Mouse (Mus musculus) gastrocnemius, adult 18-20 months (tissue): ENCODE results near the gene D430019H16Rik. TPM values are rescaled to one million over a fixed set of nuclear protein-coding genes. Genes with fewer than 3 reads are reported as not detected.

ENCODE experiments used
- DNase-seq: peaks from one replicate; pipeline ENCODE4 v3.0.0; 2021; ENCODE audit warnings: low spot score
- long read RNA-seq, 2 experiments: library from polyadenylated mRNA; stranded (forward); transcript quantifications; one replicate each; pipeline ENCODE4 v2.0.0; 2021
- total RNA-seq, 2 experiments: library from RNA; stranded (reverse); gene quantifications; 2 replicates each; pipeline ENCODE4 v1.2.3; 2021

The D430019H16Rik gene
- under 1 TPM; 0.09 to 0.11 TPM for total RNA-seq
- long read RNA-seq, experiment 1, result 0 reads
- long read RNA-seq, experiment 2, result 0 reads

DNA sequence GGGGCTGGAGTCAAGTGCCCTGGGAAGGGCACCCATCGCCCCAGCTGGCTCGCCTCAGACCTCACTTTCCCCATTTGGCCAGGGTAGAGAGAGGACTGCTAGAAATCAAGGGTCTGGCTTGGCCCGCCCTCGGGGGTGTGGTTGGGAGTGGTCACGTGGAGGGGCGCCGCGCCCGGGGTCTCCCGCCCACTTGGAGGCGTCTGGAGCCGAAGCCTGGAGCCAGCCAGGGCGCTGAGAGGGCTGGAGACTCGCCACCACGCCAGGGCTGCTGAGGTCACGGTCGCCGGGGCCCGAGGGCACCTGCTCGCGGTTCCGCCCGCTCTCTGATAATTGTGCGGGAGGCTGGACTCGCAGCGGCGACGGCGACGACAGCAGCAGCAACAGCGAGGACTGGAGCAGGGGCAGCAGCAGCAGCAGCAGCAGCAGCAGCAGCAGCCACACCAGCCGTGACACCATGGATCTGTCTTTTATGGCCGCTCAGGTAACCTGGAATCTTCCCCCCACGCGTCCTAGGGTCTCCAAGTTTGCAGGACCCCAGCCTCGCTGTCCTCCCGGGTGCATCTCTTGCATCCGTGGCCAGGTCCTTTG lies at the start of gene D430019H16Rik:
Gene D430019H16Rik, plus strand, starts transcription at position 187 of the 588 bp plus-strand sequence.
- DNase-seq, result peak; percentile 33

DNA sequence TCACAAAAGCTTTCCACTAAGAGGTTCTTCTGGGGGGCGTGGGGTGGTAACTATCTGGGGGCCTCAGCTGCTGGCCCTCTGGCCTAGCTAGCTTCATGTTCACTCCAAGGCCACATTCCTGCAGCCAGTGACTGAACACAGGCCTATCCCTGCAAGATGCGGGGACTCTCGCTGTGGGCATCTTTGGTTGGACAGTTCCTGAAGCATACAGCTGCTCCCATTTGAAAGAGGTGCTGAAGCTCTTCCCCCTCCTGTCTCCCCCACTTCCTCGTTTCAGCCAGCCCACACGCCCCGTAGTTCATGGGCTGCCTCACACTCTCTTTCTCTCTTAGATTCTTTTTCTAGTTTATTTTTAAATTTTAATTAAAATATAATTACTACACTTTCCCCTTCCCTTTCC lies 47.6 kb upstream of the D430019H16Rik start:
- DNase-seq, result no peak

DNA sequence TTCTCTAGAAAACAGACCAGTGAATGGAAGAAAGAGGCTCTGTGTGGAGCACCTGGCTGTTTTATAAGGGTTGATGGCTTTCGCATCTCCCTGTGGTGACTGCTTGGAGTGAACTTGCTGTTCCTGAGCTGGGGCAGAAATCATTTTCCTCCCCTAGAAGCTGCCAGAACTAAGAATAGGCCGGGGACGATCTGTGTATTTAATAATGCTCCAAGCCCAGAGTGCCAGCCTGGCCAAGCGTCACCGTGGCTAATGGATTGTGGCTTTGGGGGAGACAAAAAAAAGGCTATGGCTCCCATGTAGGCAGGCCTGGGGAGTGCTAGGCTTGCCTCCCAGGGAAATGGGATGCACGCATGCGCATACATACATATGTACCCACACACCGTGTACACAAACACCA lies 39.7 kb upstream of the D430019H16Rik start:
- DNase-seq, result no peak

DNA sequence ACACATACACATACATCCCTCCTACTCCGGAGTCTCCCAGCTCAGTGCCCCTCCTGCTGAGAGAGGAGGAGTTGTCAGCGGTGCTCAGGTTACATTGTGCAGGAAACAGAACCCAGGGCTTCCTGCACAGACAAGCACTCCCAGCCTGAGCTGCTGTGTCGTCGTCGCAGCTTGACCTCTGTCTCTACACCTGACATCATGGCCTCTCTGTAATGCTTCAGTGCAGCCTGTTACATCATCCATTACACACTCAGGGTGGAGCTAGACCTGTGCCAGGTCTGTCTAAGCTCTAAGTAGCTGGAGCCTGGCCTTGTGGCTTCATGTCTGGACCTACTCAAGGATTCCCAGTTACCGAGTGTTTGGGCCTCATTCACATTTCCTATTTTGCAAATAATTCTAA lies 33.2 kb upstream of the D430019H16Rik start:
- no peak for DNase-seq

DNA sequence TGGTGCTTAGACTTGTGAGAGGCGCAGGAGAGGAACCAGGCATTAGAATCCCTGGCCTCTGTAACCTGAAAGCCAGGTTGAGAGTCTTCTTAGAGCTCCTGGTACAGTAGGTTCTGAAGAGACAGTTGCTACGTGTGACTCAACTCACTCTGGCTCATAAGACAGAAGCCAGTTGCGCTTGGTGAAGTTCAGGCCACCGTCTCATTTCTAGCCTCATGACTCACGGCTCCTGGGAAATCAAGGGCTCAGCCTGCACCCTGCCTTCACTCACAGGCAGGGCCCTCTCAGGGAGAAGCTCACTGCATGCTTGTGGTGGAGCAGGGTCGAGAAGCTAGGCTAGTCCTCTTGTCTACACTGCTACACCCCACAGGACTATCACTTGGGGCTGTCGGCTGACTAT lies 27.1 kb upstream of the D430019H16Rik start:
- DNase-seq, result no peak

DNA sequence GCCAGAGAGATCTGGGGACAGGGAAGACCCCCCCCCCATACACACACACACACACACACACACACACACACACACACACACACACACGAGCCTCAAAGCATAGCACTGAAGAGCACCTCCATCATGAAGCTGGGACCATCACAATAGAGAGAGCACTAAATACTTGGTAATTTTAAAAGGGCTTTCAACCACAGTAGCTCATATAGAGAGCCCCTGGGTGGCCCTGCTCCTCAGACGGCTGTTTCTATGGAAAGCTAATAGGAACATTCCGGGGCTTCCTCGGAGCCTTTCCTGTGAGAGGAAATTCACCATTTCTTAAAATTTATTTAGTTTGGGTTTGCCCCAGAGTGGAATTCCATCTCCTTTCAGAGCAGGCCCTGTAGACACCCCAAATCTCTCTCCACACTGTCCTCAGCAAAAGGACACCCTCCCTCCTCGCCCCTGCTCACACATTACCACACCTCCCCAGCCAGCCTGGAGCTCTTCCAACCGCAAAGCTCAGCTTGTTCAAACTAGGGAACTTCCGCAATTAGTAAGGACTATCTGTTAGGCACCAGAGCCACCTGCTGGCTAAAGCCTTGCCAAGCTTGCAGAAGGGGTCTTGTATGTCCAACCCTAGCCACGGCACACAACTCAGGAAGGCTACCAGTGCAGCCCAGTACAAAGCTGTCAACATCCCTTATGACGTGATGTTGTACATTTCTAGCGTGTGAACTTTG lies 26.5 kb upstream of the D430019H16Rik start:
- DNase-seq, result peak; percentile 37

DNA sequence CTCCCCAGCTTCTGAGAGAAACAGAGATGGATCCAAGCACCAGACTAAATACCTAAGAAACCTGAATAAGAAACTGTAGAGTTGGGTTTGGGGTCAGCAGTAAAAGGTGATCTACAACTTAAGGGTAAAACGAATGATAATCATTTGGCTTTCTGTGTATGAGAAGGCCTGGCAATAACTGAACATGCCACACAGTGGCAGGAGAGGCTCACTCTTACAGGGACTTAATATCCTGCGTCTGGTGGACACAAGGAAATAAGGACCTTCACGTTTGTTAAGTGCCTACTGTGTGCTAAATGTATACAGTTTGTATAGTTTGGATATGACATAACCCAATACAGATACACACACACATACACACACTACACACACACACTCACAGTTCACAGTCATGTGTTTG lies 21.8 kb upstream of the D430019H16Rik start:
- no peak for DNase-seq

DNA sequence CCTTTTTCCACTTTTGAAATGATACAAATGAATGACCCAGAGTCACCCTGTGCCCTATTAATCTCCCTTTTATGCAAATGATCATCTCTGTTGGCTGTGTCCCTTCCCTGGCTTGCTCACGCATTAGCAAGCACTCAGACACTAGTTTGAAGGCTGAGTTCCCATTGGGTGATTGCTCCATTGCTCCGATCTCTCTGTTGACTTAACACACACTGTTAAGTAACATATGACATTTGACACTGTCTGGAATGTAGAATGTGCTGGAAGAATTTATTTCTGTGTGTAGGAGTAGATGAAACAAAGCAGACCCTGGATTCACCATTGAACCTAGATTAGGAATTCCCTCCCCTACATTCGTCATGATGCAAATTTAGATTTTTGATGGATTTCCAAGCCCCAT lies 20.8 kb upstream of the D430019H16Rik start:
- no peak for DNase-seq

DNA sequence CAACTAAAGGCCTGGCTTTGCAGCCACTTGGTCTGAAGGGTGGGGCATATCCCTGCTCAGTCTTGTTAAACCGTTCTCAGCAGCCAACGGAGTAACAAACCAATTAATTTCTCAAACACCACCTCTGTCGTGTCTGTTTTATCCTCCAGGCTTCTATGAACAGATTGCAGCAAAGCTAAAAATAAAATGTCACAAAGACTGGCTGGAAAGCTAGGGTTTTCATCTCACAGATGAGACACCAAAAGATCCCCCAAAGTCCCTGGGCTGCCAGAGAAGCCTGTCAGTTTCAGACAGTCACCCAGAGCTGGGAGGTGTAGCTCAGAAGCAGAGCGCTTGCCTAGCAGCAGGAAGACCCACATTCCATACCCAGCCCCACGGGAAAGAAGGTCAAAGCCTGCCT lies 15.4 kb upstream of the D430019H16Rik start:
- no peak for DNase-seq

DNA sequence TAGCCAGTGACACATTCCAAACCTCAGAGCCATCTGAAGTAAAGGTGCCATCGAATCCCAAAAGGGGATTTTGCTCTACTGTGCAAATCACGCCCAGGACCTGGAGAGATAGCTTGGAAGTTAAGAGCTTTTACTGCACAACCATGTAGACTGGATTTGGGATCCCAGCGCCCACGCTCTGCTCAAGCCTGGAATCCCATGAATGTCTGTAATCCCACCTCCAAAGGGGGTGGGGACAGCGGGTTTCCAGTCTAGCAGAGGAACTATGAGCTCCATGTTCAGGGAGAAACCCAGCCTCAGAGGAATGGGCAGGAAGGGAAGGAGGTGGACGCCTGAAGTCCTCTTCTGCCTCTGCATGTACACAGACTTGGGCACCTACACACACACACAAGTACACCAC lies 13.7 kb upstream of the D430019H16Rik start:
- DNase-seq, result no peak

DNA sequence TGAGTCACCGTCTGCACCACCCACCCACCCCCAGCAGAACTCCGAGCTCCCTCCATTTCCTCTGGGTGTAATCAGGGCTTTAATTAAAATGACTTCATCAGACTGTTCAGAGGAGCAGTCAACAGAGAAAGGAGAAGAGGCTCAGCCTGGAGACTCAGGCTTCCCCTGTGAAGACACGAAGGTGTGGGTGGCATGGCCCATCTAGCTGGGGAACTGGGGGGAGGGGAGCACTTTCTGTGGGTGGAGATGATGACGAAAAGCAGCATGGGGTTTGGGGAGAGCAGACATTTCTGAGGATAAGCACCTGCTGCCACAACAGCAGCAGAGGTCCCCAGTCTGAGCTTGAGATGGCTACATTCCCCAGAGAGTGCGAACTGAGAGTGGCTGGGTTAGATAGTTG lies 10.1 kb upstream of the D430019H16Rik start:
- no peak for DNase-seq

DNA sequence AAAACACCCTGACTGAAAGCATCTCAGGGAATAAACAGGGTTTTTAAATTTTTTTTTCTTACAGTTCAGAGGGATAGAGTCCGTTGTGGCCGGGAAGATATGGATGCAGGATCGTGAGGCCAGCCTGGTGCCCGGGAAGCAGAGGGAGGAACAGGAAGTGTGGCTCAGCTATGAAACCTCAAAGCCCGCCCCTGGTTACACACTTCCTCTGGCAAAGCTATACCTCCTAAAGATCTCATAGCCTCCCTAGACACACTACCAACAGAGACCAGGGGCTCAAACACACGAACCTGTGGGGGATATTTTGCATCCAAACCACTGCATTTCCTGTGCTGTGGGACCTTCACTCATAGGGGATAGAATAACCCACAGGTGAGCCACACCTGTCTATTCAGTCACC lies 7.9 kb upstream of the D430019H16Rik start:
- DNase-seq, result no peak

DNA sequence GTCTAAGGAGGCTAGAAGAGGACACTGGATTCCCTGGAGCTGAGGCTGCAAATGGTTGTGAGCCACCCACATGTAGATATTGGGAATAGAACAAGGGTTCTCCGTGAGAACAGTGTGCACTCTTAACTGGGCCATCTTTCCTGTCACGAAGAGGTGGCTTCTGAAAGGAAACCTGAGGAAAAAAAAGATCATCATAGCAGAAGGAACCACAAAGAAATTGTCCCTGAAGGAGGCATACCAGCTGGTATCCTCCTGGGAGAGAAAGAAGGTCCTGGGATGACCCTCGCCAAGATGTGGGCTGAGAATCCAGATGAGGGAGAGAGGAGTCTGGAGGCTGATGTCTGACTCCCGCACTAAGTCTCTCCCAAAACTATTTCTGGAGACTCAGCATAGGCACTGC lies 4.4 kb upstream of the D430019H16Rik start:
- DNase-seq, result no peak

DNA sequence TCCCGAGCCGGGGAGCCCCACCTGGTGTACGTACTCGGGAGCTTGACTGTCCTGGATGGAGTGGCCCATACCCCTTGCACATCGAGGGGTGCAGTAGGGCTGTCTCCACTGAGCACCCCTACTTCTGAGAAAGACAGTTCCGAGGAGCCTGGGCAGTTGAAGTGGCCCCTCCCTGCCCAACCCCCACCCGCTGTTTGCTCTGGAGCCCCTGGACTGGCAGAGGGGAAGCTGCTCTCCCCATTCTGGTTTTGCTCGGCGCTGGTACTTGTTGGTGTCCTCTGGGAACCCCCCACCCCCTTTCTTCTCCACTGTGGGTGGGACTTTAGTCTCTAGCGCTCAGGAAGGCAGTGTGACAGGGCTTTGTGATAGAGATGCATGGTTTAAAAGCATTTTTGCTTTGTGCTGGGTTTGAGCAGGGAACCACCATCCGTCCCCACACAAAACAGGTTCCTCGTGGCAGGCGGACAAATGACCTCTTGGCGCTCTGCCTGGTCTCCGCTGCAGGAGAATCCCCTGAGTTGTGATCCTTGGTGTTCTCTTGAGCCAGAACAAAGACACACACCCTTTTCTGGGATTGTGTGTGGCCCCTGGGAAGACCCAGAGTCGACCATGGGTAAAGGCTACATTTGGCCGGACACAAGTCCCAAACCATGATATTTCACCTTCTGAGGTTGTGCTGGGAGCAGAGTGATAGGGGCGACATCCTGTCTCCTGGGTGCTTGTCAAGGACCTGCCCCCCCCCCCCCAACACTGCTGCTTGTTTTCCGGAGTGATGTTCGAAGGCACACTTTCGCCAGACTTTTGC lies 804 bp downstream of the D430019H16Rik start:
- DNase-seq, result no peak

DNA sequence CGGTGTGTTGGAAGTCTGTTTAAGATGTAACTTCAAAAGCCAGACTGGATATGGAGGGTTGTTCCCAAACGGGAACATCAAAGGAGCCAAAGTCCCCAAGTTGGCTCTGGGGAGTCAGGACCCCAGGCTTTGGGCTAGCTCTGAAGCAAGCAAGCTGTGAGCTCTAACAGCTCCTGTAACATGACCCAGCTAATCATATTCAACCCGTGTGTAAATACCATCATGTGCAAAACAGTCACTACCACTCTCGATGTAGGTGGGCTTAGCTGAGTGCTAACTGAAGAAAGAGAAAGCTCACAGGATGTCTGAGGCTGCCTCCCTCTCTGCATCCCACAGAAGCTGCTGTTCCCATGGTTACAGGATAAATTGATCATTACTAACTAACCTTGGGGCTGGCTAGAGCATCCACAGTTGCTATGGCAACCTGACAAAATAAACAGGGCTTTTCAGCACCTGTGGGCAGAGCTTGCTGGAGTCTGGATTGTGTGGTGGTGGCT lies 1.5 kb downstream of the D430019H16Rik start:
- no peak for DNase-seq

DNA sequence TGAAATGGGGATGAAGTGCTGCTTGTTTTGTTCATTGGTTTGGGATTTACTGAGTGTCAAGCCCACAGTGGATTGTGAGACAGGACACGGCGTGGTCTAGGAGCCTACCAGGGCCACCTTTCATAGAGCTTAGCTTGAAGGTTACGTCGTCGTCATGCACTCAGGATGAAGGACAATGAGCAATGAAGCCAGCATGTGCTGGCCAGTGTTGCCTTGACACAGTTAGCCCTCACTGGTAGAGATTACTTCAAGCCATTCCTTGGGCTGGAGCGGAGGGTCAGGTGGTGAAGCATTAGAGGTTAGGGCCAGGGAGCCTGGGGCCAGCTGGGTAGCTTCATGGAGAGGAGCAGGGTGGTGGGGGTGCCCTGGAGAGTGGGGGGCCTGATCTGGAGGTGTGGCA lies 5.1 kb downstream of the D430019H16Rik start:
- DNase-seq, result no peak

DNA sequence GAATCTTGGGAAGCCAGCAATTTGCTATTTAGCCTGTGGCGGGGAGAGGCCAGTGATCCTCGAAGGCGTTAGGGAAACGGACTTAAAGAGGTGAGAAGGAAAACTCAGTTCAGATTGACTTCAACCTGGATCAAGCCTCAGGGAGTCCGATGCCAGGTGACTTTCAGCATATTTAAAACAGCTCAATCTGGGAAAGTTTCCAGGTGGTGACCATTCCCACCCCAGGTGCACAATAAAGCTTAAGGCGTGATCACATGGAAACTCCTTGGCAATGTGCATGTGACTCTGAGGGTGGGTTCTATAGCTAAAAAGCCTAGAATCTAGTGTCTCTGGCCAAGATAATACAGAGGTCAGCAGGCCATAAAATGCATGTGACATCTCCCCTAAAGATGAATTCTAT lies 7.4 kb downstream of the D430019H16Rik start:
- DNase-seq, result no peak

DNA sequence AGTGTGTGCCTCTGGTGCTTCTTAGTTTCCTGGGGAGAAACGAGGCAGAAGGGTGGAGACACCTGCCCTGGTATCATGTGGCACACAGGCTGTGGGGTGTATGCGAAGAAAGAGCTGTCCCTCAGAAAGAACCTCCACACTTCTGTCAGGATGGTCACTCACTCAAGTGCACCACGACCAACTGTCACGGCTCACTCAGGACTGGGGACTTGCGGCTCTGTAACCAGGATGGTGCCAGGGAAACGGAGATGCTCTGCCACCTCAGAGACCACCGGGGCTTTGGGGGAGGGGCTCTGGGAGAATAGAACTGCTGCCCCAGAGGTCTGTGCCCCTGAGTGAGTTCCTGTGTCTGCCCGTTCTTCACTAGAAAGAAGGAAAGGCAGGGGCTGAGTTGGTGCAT lies 15.4 kb downstream of the D430019H16Rik start:
- no peak for DNase-seq

DNA sequence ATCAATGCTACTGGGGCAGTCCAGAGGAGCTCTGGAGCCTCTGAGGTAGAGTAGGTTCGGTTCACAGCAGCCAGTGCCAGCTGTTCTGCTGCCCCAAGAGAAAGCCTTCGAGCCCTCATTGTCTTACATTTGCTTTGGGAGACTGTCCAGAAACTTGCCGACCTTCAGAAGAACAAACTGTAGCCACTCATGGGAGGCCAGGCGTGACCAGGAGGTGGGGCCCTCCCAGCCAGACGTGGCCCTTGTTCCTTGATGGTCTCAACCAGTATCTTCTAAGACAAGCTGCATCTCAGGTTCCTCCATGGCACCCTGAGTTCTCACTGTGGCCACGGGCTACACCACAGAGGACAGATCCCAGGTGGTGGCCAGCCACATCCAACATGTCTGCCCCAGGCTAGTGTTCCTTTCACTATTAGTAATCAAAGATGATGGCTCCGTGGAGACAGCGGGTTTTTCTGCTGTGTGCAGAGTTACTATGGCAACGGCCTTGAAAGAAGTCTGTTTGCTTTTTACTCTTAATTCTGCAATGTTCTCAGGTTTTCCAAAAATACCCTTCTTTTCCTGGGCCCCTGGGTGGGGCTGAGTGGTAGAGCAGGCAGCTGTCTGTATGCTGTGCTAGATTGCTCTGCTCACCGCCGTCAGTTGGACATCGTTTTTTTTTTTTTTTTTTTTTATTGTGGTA lies 21.7 kb downstream of the D430019H16Rik start:
- DNase-seq, result no peak

DNA sequence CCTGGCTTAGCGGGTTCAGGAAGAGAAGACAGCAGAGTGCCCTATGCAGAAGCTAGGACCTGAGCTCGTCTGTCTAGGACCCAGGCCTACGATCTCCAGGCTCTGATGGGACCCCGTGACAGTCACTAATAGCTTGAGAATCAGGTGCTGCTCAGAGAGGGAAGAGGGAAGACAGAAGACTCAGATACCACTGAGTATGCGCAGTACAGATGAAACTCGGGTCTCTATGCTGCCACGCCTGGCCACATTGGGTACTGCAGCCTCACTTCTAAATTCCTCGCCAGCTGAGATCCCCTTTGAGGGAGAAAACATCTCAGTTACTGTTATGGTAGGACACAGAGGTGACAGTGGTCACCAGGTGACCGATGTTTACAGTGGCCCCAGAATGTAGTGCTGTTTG lies 22.8 kb downstream of the D430019H16Rik start:
- DNase-seq, result peak; percentile 36

DNA sequence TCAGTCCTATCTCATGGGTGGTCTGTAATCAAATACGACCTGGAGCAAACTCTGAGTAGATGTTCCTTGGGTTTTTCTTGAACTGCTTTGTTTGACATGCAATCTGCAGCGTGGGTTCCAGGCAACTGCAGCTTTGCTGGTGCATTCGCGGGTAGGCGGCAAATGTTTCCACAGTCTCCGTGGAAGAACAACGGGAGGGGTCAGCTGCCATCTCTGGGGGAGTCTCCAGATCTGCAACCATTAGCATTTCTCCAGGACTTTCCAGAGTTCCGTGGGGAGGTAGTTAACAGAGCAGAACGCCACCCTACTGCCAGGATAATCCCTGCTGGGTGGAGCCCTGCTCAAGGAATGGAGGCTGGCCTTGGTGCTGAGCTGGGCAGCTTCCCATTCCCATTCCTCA lies 23.3 kb downstream of the D430019H16Rik start:
- DNase-seq, result no peak

DNA sequence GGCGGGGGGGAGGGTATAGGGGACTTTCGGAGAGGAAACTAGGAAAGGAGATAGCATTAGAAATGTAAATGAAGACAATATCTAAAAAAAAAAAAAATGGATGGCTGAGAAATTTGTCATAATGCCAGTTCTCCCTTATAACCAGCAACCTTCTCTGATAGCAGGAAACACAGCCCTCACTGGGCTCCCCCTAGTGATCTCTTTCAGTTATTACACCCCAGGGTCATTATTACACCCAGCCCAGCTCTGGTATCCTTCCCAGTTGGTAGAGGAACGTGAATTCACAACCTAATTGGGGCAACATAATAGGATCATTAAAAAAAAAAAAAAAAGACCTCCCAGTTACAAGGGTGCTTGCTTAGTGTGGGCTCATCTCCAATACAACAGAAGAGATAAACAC lies 29.8 kb downstream of the D430019H16Rik start:
- no peak for DNase-seq
